Mouse (Mus musculus) CH12.LX (cell line): Measurements from ENCODE around the gene Lima1. TPM values are rescaled to one million over a fixed set of nuclear protein-coding genes. Genes with fewer than 3 reads are reported as not detected.

Experiments
- DNase-seq: peaks from one replicate; pipeline ENCODE4 v3.0.0-alpha.2; 2013; ENCODE audit errors: extremely low read depth
- H3K27ac ChIP-seq: 2 replicates; pipeline ENCODE4 v1.5.1; 2012; ENCODE audit warnings: low read depth, mild to moderate bottlenecking, control low read depth, moderate library complexity; ENCODE audit not compliant: insufficient read depth
- H3K27me3 ChIP-seq: replicated peaks from 2 replicates; pipeline ENCODE3; 2012; ENCODE audit warnings: inconsistent platforms
- H3K36me3 ChIP-seq, 2 experiments: replicated peaks in 1 of 2; 2 replicates each; pipeline versions ENCODE3 to v1.6.1; 2012; ENCODE audit warnings: inconsistent platforms in 1 of 2, low read length in 1 of 2, mild to moderate bottlenecking in 1 of 2, mixed read lengths in 1 of 2, moderate library complexity in 1 of 2; ENCODE audit not compliant: control insufficient read depth in 1 of 2, insufficient read depth in 1 of 2
- H3K4me1 ChIP-seq, 2 experiments: 2 replicates each; pipeline ENCODE4 v1.6.1; 2012; ENCODE audit warnings: inconsistent platforms in 1 of 2, moderate library complexity in 1 of 2; ENCODE audit not compliant: insufficient read depth in 2 of 2, control insufficient read depth in 1 of 2
- H3K4me2 ChIP-seq: 2 replicates; pipeline ENCODE4 v1.6.1; 2012; ENCODE audit warnings: low read depth, mild to moderate bottlenecking, control low read depth; ENCODE audit not compliant: poor library complexity, insufficient read depth, severe bottlenecking
- H3K4me3 ChIP-seq, 3 experiments: fragments of 150-350 bp in 1 of 3; sonication (generic) in 1 of 3; replicated peaks in 1 of 3; 2 replicates each; pipeline versions ENCODE3 to v1.5.1; 2011 to 2012; ENCODE audit warnings: low read depth in 2 of 3, low read length in 2 of 3, mild to moderate bottlenecking in 2 of 3, moderate library complexity in 2 of 3, control low read depth in 1 of 3, improper control_type of control experiment in 1 of 3, inconsistent platforms in 1 of 3, mixed read lengths in 1 of 3; ENCODE audit not compliant: poor library complexity in 1 of 3
- H3K79me2 ChIP-seq: replicated peaks from 2 replicates; pipeline ENCODE4 v1.6.1; 2012; ENCODE audit warnings: mild to moderate bottlenecking, moderate library complexity; ENCODE audit not compliant: control insufficient read depth, poor library complexity, insufficient read depth, severe bottlenecking; ENCODE audit errors: extremely low read depth
- H3K9ac ChIP-seq: 2 replicates; pipeline ENCODE4 v1.6.1; 2012; ENCODE audit warnings: low read depth, mild to moderate bottlenecking, control low read depth, moderate library complexity; ENCODE audit not compliant: insufficient read depth
- H3K9me3 ChIP-seq: replicated peaks from 2 replicates; pipeline ENCODE3; 2012; ENCODE audit warnings: low read length, inconsistent platforms, mixed read lengths
- CTCF ChIP-seq, 2 experiments: IDR thresholded peaks in 1 of 2; conservative IDR thresholded peaks in 1 of 2; 2 replicates each; pipeline ENCODE4 v1.5.1; 2011 to 2012; ENCODE audit warnings: low read depth in 2 of 2, low read length in 2 of 2, improper control_type of control experiment in 1 of 2, inconsistent platforms in 1 of 2, mild to moderate bottlenecking in 1 of 2, moderate library complexity in 1 of 2
- E2F4 ChIP-seq: IDR thresholded peaks from 2 replicates; pipeline ENCODE4 v1.6.1; 2011; ENCODE audit warnings: low read depth, low read length, improper control_type of control experiment; ENCODE audit not compliant: insufficient replicate concordance
- GABPA ChIP-seq: IDR thresholded peaks from 2 replicates; pipeline ENCODE4 v1.6.1; 2012; ENCODE audit warnings: low read depth, low read length, improper control_type of control experiment, inconsistent platforms; ENCODE audit not compliant: insufficient replicate concordance
- JUN ChIP-seq: IDR thresholded peaks from 2 replicates; pipeline ENCODE4 v1.6.1; 2011; ENCODE audit warnings: low read depth, mild to moderate bottlenecking, low read length, improper control_type of control experiment, moderate library complexity; ENCODE audit not compliant: insufficient read depth
- MAFK ChIP-seq: IDR thresholded peaks from 2 replicates; pipeline ENCODE4 v1.6.1; 2011; ENCODE audit warnings: low read length, improper control_type of control experiment; ENCODE audit not compliant: insufficient replicate concordance
- MAZ ChIP-seq: IDR thresholded peaks from 2 replicates; pipeline ENCODE4 v1.6.1; 2012; ENCODE audit warnings: low read depth, mild to moderate bottlenecking, inconsistent platforms, low read length, improper control_type of control experiment, moderate library complexity
- PAX5 ChIP-seq: IDR thresholded peaks from 2 replicates; pipeline ENCODE4 v1.6.1; 2012; ENCODE audit warnings: low read length, inconsistent platforms, mixed read lengths
- RCOR1 ChIP-seq: conservative IDR thresholded peaks from 2 replicates; pipeline ENCODE4 v1.6.1; 2012; ENCODE audit warnings: low read depth, mild to moderate bottlenecking, inconsistent platforms, low read length, improper control_type of control experiment
- SMC3 ChIP-seq: IDR thresholded peaks from 2 replicates; pipeline ENCODE4 v1.6.1; 2011; ENCODE audit warnings: low read depth, low read length, improper control_type of control experiment
- TBP ChIP-seq: conservative IDR thresholded peaks from 2 replicates; pipeline ENCODE4 v1.6.1; 2011; ENCODE audit warnings: low read depth, low read length, improper control_type of control experiment
- dilution Hi-C: fragments of 300-500 bp; cut with MboI; formaldehyde crosslinking; loops from 2 replicates; pipeline ENCODE4 v1.14.3; 2020; ENCODE audit warnings: low sequenced_read_pairs; ENCODE audit not compliant: extremely low pct_unique_long_range_greater_than_20kb, extremely low pct_ligation_motif_present
- in situ Hi-C: fragments of 300-500 bp; cut with MboI; formaldehyde crosslinking; loops from 3 replicates; pipeline ENCODE4 v1.14.3; 2019; ENCODE audit warnings: low sequenced_read_pairs, low pct_ligation_motif_present, low pct_unique_long_range_greater_than_20kb, mixed read lengths
- polyA plus RNA-seq: library from polyadenylated mRNA; unstranded; fragments of >175 nt; gene quantifications from 2 replicates; pipeline ENCODE4 v1.2.1, GENCODE M21; 2012; ENCODE audit warnings: low read depth; ENCODE audit not compliant: insufficient read length
- total RNA-seq, 2 experiments: library from RNA; depleted of rRNA; stranded (reverse); fragments of 300-350 nt in 1 of 2; fragments of >200 nt in 1 of 2; gene quantifications; 2 replicates each; pipeline ENCODE4 v1.2.3; 2012 to 2014

The Lima1 gene
- total and polyA plus RNA-seq, 3 experiments, result 10.3 to 26.9 (median 18.7) TPM

GRCm38 (mm10) chr15:99817343-99818235 lies 57.7 kb downstream of the Lima1 start (continued):
- no peak for TF ChIP-seq SMC3

- H3K27ac ChIP-seq, result no peak overlapping the region
- H3K4me1 ChIP-seq, result peaks cover 11 to 41% of the 10 kb centered on the region in 2 experiments
- dilution Hi-C loops, result no loop called here
- no peak overlapping the region for H3K4me3 ChIP-seq
- no peak overlapping the region for H3K9ac ChIP-seq
- H3K27me3 ChIP-seq, result no peaks in the 10 kb centered on the region
- H3K4me2 ChIP-seq, result no peak overlapping the region
- peaks cover 15% of the 10 kb centered on the region for H3K79me2 ChIP-seq
- in situ Hi-C loops, result no loop called here
- TF ChIP-seq CTCF (conservative IDR thresholded peaks at IDR 0.05 in 1 of 2, IDR thresholded peaks at IDR 0.05 in 1 of 2; ENCODE audit: low read depth in 2 of 2, low read length in 2 of 2), result 0 out of 4 replicates have a peak, but pooled peaks of 1 of the 2 experiments have one; percentile 28
- no peak for TF ChIP-seq RCOR1
- DNase-seq, result no peak
- peaks cover 5 to 25% of the 10 kb centered on the region in 2 experiments for H3K36me3 ChIP-seq
- peaks cover 15% of the 10 kb centered on the region for H3K9me3 ChIP-seq
Measured at GRCm38 (mm10) chr15:99815999-99816398, 59.3 kb downstream of the Lima1 start.

- dilution Hi-C loops, result no loop called here
Measured at GRCm38 (mm10) chr15:99814554-99815260, 60.5 kb downstream of the Lima1 start.

DNA sequence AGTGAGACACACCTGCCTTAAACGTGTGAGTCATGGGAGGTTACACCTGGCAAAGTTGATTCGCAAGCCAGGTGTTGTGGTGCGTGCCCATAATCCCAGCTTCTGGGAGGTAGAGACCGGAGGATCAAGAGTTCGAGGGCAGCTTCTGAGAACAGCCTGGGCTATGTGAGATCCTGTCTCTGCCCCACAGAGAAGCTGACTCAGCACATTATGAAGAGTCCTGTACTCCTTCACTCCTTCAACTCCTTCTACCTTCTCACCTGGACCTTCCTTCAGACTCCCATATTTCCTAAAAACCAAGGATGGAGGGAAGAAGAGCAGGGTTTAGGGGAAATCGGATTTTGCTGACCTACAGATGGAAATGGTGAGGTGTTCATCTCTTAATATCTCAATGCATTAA lies 61.6 kb downstream of the Lima1 start:
- TF ChIP-seq JUN (no peak), MAFK (peak; percentile 91), MAZ (no peak), TBP (no peak), PAX5 (no peak), E2F4 (no peak)
- TF ChIP-seq, all 38 proteins: peak for 1
- Histone ChIP-seq H3K4me2 (no peak overlapping the region), H3K4me3 (no peak overlapping the region), H3K27me3 (no peaks in the 10 kb centered on the region), H3K36me3 (peaks cover 5 to 25% of the 10 kb centered on the region in 2 experiments), H3K9ac (no peak overlapping the region), H3K9me3 (peaks cover 15% of the 10 kb centered on the region), H3K27ac (no peak overlapping the region), H3K79me2 (peaks cover 15% of the 10 kb centered on the region), H3K4me1 (peaks cover 13 to 38% of the 10 kb centered on the region in 2 experiments)
- dilution Hi-C loops, result no loop called here
- in situ Hi-C loops, result no loop called here
- DNase-seq, result no peak

More at GRCm38 (mm10) chr15:99814554-99815260, 60.5 kb downstream of the Lima1 start:
- no peak overlapping the region for H3K4me2 ChIP-seq
- no peak overlapping the region for H3K4me3 ChIP-seq
- H3K9ac ChIP-seq, result no peak overlapping the region
- H3K27me3 ChIP-seq, result no peaks in the 10 kb centered on the region
- H3K79me2 ChIP-seq, result peaks cover 15% of the 10 kb centered on the region
- no peak overlapping the region for H3K27ac ChIP-seq
- in situ Hi-C loops, result no loop called here
- peaks cover 5 to 25% of the 10 kb centered on the region in 2 experiments for H3K36me3 ChIP-seq
- H3K9me3 ChIP-seq, result peaks cover 15% of the 10 kb centered on the region
- no peak for DNase-seq
- TF ChIP-seq MAFK (peak; percentile 74), GABPA (no peak)
- peaks cover 13 to 38% of the 10 kb centered on the region in 2 experiments for H3K4me1 ChIP-seq
